Mouse (Mus musculus) cortical plate, adult 2 months (tissue): ENCODE measurements at regions not wholly inside any gene's neighbourhood (a gene's known extent, or its start where the extent isn't known, plus 50 kb on each side); places are given as distances from the start of the nearest gene placed in this dataset.

ENCODE experiments used
- CTCF ChIP-seq: fragments of 200-500 bp; IDR thresholded peaks from 2 replicates; pipeline ENCODE4 v1.5.1; 2011; ENCODE audit warnings: mild to moderate bottlenecking, control low read depth, low read length; ENCODE audit not compliant: insufficient read depth; ENCODE audit errors: extremely low read depth
- POLR2A ChIP-seq: fragments of 200-500 bp; IDR thresholded peaks from 2 replicates; pipeline ENCODE4 v1.6.1; 2011; ENCODE audit warnings: mild to moderate bottlenecking, low read length, control low read depth; ENCODE audit not compliant: insufficient read depth; ENCODE audit errors: extremely low read depth

- TF ChIP-seq CTCF, result no peak
- no peak for TF ChIP-seq POLR2A
These were observed 125.7 kb upstream of the Jun start for GRCm38 (mm10) chr4:95177753-95178152.
